Mouse (Mus musculus) NIH3T3 (cell line): ENCODE measurements around the gene Focad.
A peak's percentile ranks its signal among the peaks of the same experiment; 100 is the strongest.

Source experiments
- DNase-seq: peaks from one replicate; pipeline ENCODE4 v3.0.0-alpha.2; 2012; ENCODE audit warnings: low read depth

Gene Focad

DNA sequence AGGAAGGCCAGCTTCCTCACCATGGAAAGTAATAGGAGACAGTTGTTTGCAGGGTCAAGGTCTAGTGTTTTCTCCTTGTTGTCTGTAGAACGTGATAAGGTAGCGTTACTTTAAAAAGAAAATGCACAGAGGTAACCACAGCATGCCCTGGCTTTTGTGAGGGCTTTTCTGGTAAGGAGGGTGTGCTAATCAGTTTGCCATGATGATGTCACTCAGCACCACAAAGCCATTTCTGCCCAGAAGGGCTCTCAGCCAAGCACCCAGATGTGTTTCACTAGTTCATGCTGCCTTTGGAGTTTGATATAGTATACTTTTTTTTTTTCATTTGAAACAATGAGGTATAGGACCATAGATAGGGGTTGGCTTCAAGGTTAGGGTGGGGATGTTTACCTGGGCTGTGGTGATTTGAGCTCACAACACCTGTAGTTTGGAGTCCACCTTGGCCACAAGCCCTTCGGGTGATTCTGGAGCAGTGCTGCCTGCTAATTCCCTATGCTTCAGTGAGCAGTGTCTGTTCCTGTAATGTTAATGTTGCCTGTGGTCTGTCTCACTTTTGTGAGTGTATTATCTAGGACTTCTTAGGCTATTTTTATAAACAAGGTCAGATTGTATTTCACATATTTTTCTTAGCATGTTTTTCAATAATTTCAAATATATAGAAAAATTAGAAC, 61.2 kb downstream of the Focad start:
- DNase-seq, result peak; percentile 70

DNA sequence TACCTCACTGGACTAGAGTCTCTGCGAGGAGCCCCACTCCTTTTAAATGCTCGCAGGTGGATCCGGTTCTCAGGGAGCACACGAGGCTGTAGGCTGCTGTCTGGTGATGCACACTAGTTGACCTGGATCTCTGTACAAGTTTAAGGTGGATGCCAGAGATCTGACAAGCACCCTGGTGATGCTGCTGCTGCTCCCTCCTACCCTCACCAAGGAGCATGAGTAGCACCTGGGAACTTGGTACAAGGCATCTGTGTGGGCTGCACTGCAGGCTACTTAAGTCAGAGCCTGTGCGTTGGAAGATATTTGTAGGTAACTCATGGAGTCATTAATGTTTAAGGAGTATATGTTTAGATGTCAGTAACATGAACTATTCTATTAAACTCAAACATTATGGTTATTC, 62.5 kb downstream of the Focad start:
- DNase-seq, result no peak

DNA sequence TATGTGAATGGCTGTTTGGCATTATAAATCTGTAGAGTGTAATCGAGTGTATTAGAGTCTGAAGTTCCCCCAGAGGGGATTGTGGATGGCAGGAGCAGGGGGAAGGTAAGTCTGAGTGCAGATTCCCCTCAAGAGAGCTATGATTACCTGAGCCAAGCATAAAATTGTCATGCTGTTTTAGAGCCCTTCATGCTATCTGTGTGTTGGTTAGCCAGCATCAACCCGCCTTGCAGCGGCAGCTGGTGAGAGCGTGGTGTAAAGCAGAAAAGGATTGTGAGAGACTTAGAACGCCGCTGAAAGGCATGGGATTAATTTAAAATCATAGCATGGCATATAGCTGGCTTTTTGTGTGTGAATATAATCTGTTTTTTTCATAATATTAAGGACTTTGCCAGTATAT, 63.2 kb downstream of the Focad start:
- DNase-seq, result no peak

DNA sequence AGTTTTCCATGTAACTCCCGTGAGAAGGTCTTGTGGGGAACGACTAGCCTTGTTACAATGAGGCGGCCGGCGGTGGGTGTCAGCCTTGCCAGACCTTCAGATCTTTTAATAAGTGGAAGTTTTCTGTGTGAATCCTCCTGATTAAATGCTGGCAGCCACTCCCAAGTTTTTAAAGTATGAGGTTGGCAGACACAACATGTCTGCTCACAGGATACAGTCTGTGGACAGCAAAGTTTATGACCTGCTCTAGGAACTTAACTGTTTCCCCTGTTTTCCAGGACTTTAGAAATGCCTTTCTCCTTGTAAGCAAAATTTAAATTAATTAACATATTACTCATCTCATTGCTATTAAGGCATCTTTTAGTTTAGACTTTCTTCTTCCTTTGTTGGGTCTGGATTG, 64.8 kb downstream of the Focad start:
- no peak for DNase-seq

DNA sequence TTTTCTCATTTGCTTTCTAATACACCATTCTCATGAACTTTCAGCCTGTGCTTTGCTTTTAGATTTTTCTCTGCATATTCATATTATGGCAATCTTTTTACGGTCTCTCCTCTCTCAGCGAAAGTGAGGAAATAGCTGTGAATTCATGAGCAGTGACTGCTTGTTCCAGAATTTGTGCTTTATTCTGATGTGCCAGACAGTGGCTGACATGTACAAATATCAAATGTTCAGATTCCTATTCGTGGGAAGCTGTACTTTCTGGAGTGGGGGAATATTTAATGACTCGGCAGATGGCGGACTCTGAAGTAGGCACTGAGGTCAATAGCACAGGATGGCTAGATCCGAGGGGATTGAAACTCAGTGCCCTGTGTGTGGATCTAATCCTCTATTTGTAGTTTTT, 65.3 kb downstream of the Focad start:
- DNase-seq, result no peak

DNA sequence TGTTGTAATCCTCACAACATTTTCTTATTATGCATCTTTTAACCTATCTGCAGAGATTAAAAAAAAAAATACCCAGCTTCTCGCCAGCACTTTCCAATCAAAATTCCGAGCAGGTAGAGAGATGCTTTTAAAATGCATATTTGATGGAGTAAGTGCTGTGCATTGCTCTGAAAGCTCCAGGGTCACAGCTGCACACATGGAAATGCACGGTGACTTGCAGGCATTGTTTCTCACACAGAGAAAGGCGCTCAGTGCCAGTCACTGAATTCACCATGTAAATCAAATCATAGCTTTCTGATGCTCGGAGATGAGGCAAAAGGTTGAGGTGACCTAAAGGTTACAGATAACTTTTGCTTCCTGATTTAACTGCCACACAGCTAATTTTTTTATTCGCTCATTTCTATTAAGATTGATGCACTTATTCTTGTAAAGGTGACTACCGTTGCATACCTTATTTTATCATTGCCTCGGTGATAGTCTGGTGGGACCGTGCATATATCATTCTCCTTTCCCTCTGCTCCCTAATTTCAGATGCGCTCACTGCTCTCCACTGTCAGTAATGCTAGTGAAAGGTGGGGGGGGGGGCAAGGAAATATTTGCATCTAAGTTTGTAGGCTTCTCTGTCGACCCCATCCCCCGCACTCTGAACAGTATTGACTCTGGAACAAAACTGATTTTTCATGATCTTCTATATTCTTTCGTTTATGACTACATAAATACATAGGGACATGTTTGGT, 69.2 kb downstream of the Focad start:
- DNase-seq, result no peak

DNA sequence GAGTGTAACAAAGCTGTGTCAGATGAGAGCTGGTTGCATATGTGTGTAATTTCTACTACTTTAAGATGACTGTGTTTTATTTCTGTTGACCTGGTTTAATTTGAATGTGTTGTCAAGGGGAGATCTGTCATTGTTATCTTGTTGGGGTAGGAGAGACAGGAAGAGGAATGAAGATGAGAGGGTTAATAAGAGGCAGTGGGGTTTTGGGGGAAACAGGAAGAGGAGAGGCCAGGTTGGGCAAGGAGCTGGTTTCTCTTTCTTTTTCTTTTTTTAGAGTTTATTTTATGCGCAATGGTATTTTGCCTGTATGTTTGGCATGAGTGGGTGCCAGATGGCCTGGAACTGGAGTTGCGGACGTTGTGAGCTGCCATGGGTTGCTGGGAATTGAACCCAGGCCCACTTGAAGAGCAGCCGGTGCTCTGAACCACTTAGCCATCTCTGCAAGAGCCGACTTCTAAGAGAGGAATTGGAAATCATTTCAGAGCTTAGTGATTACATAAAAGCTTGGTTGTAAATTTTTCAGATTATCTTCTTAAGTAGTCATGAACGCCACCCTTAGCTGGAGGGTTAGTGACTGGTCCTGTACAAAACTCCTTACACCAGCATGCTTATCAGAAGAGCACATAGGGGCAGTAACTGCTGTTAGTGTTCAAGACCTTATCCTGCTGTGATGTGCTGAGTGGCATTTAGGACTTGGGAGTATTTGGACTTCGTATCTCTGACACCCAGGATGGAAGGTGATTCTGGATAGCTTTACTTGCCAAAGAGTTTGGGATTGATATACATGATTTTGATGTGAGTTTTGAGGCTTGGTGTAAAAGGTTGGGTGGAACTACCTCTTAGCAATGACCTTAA, 72.8 kb downstream of the Focad start:
- DNase-seq, result no peak

DNA sequence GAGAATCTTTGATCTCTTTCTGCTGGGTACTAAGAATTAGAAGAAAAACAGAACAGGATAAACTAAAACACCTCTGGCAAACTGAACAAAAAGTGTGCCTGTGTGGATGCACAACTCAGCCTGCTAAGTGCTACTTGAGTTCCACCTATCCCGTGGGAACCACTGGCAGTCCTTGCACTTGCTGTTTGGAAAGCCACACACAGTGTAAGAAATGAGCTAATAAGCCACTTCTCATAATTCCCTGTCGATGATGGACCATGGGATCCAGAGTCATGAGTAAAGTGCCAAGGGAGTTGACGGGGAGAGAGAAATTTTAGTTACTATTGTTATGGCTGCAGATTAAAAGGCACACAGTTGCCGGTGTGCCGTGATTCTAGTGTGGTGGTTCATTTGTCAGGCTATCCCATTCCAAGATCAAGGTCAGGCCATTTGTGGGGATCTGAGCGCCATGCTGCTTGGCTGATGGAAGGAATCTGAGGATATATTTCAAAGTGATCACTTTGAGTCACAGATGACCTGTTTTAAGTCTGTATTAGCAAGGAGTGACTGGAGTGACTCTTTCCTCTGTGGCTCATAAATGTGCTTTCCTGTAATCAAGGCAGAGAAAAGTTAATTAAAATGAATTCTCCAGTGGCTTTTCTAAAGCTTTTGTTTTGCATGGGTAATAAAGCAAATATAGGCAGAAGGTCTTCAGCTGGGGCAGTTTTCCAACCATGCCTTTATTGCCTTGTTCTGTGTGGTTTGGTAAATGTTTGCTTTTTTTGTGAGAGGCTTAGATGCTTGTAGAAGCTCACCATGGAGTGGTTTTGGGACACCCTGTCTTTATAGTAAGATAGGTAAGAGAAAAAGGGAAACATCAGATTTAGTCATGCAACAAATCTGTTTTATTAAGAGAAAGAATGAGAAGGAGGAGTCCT, 80.9 kb downstream of the Focad start:
- no peak for DNase-seq

DNA sequence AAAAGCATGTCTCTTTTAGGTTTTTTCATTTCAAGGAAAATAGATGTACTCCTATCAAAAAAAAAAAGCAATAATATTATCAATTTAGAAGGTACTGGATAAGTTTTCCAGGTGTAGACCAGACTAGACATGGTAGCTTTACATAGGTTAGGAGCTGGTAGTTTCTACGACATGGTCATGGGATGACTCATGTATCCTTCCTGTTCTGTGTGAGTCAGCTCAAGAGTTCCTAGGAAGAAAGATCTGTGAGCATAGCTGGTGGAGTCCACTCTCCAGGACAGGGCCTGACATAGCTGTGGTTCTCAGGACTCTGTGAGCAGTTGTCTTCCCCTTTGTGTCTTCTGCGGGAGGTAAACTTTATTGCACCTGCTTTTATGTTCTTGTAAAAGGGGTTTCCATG, 84.9 kb downstream of the Focad start:
- peak; percentile 31 for DNase-seq

DNA sequence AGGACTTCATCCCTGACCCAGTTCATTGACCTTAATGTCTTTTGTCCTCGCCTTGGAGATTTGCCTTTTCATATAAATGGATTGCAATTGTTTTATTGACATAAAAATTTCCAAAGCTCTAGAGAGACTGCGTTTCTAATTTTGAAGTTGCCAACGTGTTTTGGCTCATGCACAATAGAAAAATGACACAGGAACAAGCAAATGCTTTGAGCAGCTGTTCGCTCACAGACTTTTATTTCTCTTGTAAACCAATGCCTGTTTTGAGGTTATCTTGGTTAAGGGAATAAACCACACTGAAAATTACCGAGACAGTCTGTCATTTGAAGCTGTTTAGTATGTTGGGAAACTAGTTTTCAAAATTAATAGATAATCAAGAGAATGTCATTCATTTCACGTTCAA, 89.9 kb downstream of the Focad start:
- DNase-seq, result no peak

DNA sequence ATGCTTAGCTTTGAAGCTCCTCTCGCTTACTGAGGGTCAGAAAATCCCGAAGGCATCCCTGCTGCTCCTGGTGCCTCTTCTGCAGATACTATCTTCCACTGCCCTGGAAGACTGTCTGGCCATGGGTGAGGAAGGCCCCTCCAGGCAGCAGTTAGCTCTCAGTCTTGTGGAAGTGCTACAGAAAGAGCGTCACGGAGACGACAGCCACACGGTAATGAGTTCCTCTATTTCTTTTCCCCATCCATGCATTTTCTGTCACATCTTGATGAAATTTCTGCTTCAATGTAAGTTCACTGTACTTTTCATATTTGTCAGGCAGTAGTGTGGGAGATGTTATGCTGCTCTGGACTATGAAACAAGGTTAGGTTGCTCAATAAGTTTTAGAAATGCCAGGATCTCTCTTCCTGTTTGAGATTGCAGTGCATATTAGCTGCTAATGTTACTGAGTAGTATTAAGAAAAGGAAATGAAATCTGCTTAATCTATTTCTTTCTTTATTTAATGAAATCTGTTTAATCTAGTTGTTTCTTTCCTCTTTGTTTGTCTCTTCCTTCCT, 91.5 kb downstream of the Focad start:
- no peak for DNase-seq

DNA sequence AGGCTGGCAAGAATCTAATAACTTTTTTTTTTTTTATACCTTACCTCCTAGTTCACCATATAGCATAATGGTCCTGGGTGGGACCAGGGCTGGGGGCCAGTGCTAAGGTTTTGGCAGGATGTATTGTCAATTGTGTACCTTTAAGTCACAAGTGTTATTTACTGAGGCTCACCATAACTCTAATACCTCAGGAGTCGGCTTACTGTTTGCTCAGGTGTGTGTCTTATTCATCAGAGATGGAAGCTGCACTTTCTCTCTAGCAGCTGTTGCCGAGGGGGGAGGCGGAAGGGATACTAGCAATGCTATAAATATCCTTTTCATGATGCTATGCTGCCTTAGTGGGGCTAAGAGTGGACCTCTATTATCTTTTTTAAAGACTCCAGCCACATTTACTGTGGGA, 93.2 kb downstream of the Focad start:
- DNase-seq, result no peak

DNA sequence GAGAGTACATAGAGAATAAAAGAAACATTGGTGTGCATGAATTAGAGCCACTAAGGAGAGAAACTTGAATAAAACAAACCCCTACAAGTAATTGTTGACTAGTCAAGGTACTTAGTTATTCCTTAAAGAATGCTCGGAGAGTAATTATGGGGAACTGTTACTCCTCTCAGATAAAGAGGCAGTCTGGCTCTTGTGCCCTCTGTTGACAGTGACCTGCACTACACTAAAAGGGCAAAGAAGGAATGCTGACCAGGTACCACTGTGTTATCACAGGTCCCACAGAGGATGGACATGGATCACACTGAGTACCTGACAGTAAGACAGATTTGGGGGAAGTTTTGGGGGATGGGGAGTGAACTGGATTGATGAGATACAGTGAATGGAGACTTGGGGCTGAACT, 95.1 kb downstream of the Focad start:
- no peak for DNase-seq

DNA sequence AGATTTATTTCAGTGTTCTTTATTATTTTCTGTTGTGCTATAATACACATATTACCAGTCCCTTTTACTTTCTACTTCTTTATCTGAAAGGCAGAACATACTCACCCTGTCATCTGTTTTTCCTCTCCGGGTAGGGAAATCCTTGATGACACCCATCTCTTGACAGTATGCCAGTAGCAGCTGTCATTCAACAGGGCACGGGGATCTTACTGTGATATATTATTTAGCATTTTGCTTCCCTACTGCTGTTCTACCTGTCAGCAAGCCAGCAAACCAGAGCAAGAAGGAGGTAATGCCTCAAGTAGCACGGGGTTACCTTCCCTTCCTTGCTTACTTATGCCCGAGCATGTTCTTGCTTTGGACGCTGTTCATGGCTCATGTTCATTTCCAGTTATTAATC, 99.8 kb downstream of the Focad start:
- DNase-seq, result no peak

DNA sequence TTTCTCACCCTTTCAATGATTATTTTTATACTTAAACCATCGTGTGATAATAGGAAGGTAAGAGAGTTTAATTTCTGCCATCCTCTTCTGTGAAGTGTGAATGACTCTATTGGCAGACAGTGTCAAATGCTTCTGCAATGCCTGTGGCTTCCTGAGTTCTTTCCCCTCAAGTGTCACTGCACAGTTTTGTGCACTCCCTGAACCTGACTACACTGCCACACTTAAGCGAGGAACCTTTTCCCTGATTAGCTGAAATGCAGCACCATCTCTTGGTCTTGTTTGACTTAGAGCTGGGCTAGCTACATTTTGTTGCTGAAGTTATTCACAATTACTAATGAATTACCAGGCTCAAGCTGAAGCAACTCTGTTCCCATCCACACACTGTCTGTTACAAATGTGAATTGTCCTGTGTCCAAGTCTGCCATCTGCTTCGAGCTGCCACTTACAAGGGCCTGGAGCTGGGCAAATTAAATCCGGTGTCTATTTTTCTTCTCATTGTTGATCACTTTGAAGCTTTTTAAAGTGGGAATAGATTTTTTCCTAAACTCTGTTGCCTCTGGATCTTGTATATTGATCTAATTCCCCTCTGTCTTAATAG, 101.6 kb downstream of the Focad start:
- DNase-seq, result no peak

DNA sequence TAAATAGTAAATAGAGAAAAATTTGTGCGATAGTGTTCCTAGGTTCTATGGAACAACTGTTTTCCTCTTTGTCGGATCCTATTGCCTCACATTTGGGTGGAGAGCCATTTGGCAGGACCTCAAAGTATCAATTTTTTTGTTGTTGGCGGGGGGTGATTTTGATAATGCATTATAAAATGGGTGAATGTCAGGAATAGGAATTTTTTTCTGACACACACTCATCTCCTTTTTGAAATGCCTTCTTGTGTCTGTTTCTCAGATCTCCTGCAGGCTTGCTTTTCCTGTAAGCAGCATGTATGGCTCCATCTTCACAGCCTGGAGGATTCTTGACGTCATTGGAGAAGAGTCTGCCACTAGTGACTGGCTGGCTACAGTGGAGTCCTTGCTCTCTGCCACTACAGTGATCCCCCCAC, 102.1 kb downstream of the Focad start:
- no peak for DNase-seq

DNA sequence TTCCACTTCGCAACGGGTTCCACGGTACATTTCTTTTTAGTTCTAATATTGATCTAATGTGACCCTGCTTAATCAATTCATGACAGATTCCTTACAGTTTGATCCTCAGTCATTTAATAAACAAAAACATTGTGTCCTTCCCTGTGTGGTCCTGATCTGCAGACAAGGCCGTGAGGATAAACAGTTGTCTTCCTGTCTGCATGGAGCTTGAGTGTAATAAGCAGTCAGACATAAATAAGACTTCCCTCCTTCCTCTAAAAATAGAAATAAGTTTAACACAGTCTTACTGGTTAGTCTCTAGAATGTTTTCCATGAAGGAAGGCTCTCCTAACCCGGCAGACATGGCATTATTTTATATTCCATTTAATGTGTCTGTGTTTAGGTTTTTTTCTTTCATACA, 102.8 kb downstream of the Focad start:
- DNase-seq, result no peak

DNA sequence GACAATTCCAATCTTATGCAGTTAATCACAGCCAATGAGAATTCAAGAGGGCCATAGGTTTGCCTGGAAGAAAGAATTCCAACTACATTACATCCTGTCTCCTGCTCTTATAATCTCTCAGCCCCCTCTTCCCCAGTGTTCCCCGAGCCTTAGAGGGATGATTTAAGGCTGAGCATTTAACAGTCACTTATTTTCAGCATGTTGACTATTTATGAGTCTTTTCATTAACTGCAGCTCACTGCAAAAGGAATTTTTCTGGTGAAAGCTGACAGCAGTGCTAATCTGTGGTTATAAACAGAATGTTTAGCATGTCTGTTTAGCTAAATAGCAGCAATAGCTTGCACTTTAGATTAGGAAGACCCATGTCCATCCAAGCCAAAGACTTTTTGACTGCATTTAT, 104.8 kb downstream of the Focad start:
- DNase-seq, result no peak

DNA sequence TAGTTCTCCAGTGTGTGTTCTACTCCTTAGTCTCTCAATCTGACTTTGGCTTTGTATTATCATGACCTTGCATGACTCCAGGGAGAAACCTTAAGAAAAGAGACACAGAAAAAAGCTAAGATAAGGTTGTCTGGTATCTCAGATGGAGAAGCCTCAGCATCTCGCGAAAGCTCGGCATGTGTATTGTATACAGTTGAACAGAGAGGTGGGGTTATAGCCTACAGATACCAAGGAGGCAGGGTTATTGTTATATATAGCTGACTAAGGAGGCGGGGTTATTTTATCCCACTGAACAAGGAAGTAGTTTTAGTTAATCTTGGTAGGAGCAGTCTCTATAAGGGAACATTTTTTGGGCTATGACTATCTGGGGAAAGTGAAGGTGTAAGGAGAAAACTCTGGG, 106.6 kb downstream of the Focad start:
- DNase-seq, result no peak

DNA sequence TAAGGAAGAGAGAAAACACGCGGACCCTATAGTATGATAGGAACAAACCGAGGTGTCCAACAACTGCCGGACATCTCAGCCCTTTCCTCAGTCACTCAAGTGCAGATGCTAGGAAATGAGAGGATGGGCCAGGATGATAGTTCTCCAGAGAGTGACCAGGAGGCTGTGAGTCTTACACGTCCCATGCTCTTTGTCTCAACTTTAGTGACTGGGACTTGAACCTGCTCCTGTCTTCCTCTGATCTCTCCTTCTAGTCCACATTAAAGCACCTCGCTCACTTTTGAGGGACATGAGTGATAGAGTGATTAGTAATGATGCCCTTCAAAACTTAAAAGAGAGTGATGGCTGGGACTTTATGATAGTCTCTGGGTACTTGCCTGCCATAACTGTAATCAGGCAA, 114.2 kb downstream of the Focad start:
- DNase-seq, result no peak

DNA sequence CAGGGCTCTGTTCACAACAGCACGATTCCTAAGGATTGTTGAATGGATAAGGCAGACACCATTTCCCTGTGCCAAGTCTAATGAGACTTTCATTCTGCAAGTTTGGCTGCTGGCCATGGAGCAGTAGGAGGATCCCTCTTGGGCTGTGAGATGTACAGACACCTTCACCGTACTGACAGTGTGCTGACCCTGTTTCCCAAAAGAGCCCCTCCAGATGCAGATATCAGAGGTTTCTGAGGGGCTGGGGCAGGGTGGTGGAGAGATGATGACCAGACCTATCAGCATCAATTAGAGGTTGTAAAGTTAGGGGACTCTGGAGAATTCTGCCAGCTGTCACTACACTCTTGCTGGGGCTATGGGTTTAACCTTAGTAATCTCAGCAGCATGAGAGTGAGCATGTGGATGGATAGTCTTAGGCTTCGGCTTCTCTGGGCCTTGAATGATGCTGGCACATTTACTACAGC, 115.0 kb downstream of the Focad start:
- DNase-seq, result peak; percentile 63
